Mouse (Mus musculus) left cerebral cortex, postnatal 14 days (tissue): ENCODE results near the gene Gm49342. TPM values are rescaled to one million over a fixed set of nuclear protein-coding genes. Genes with fewer than 3 reads are reported as not detected.
A peak's percentile ranks its signal among the peaks of the same experiment; 100 is the strongest.
"Not testable (repeated sequence)": the region's sequence is repeated elsewhere in the genome, so short reads cannot be mapped to it uniquely, and the experiment has no call there.

Source experiments
- DNase-seq, 2 experiments: peaks; one replicate each; pipeline ENCODE4 v3.0.0; 2021 to 2022; ENCODE audit warnings: low spot score in 2 of 2, mixed read lengths in 1 of 2
- intact Hi-C: fragments of 180-260 bp; cut with DNase I; formaldehyde crosslinking; loops from one replicate; pipeline ENCODE4 v1.15.1; 2025
- total RNA-seq, 2 experiments: library from RNA; stranded (reverse); gene quantifications; 2 replicates each; pipeline ENCODE4 v1.2.3; 2021

Gene Gm49342
- total RNA-seq, 2 experiments from 2014 or later: 9.2 to 14.4 TPM

GRCm38 (mm10) chr14:50973054-50973453 lies 28.7 kb downstream of the Gm49342 start:
- intact Hi-C loops, DNase-seq: not testable (repeated sequence)

GRCm38 (mm10) chr14:50973700-50974099 lies 29.4 kb downstream of the Gm49342 start:
- DNase-seq: no peak
- intact Hi-C loops: loop anchor here (2.0 kb wide), 1 partner anchor 89 kb away; no protein-coding TSS in a partner anchor

- intact Hi-C loops: loop anchor here (2.0 kb wide), 1 partner anchor 88 kb away; no protein-coding TSS in a partner anchor
- no peak for DNase-seq
These were observed 30.7 kb downstream of the Gm49342 start for GRCm38 (mm10) chr14:50975001-50975400.

- DNase-seq: peak in 1 of 2 experiments; percentile 21
- intact Hi-C loops: no loop called here
These were observed 32.4 kb downstream of the Gm49342 start for GRCm38 (mm10) chr14:50976674-50977073.

GRCm38 (mm10) chr14:50978451-50978850 lies 34.1 kb downstream of the Gm49342 start:
- intact Hi-C loops, DNase-seq: not testable (repeated sequence)

GRCm38 (mm10) chr14:50979631-50980030 lies 35.3 kb downstream of the Gm49342 start:
- DNase-seq: no peak
- intact Hi-C loops: no loop called here

- intact Hi-C loops: no loop called here
These were observed 36.9 kb downstream of the Gm49342 start for GRCm38 (mm10) chr14:50981207-50981606.

GRCm38 (mm10) chr14:50981837-50982236 lies 37.5 kb downstream of the Gm49342 start:
- no peak for DNase-seq
- intact Hi-C loops: no loop called here

More at GRCm38 (mm10) chr14:50981207-50981606, 36.9 kb downstream of the Gm49342 start:
- no peak for DNase-seq

- intact Hi-C loops: no loop called here
- no peak for DNase-seq
These were observed 43.4 kb downstream of the Gm49342 start for GRCm38 (mm10) chr14:50987668-50988067.

- no peak for DNase-seq
- intact Hi-C loops: no loop called here
These were observed 46.7 kb downstream of the Gm49342 start for GRCm38 (mm10) chr14:50991037-50991436.

GRCm38 (mm10) chr14:50997088-50997487 lies 52.8 kb downstream of the Gm49342 start:
- intact Hi-C loops: no loop called here
- DNase-seq: no peak

- no peak for DNase-seq
- intact Hi-C loops: no loop called here
These were observed 53.8 kb downstream of the Gm49342 start for GRCm38 (mm10) chr14:50997999-50998666.

GRCm38 (mm10) chr14:51007152-51007801 lies 63.0 kb downstream of the Gm49342 start, which contains the start of gene Rnase10:
Rnase10 (plus strand) TSS chr14:51007751.
- intact Hi-C loops: no loop called here
- no peak for DNase-seq

- intact Hi-C loops: no loop called here
- peak; percentile 59 to 67 for DNase-seq
These were observed 63.8 kb downstream of the Gm49342 start for GRCm38 (mm10) chr14:51007914-51008713.

- no peak for DNase-seq
- intact Hi-C loops: no loop called here
These were observed 64.5 kb downstream of the Gm49342 start for GRCm38 (mm10) chr14:51008781-51009180.

GRCm38 (mm10) chr14:51009572-51009971 lies 65.3 kb downstream of the Gm49342 start:
- intact Hi-C loops: no loop called here
- no peak for DNase-seq
